Mouse (Mus musculus) neural tube, embryonic 12.5 days (tissue): ENCODE data around the gene Thap2. TPM values are rescaled to one million over a fixed set of nuclear protein-coding genes. Genes with fewer than 3 reads are reported as not detected.

Experiments
- ATAC-seq: fragments of 200-750 bp; cut with Nextera tagmentation; 2 replicates; pipeline ENCODE4 v1.8.0; 2017; ENCODE audit warnings: low read depth, mild to moderate bottlenecking, moderate TSS enrichment, moderate library complexity; ENCODE audit not compliant: low FRiP score
- H3K27ac ChIP-seq: fragments of 300-500 bp; sonication (generic); 2 replicates; pipeline ENCODE4 v1.5.1; 2016
- H3K27me3 ChIP-seq: fragments of 300-500 bp; sonication (generic); replicated peaks from 2 replicates; pipeline ENCODE4 v1.6.1; 2016; ENCODE audit warnings: mild to moderate bottlenecking
- H3K36me3 ChIP-seq: fragments of 300-500 bp; sonication (generic); 2 replicates; pipeline ENCODE4 v1.6.1; 2016; ENCODE audit warnings: mild to moderate bottlenecking
- H3K4me1 ChIP-seq: fragments of 300-500 bp; sonication (generic); 2 replicates; pipeline ENCODE4 v1.6.1; 2016
- H3K4me2 ChIP-seq: fragments of 300-500 bp; sonication (generic); replicated peaks from 2 replicates; pipeline ENCODE4 v1.6.1; 2016; ENCODE audit warnings: mild to moderate bottlenecking
- H3K4me3 ChIP-seq: fragments of 300-500 bp; sonication (generic); 2 replicates; pipeline ENCODE4 v1.5.1; 2016
- H3K9ac ChIP-seq: fragments of 300-500 bp; sonication (generic); 2 replicates; pipeline ENCODE4 v1.6.1; 2016; ENCODE audit warnings: mild to moderate bottlenecking
- H3K9me3 ChIP-seq: fragments of 300-500 bp; sonication (generic); 2 replicates; pipeline ENCODE4 v1.6.1; 2016; ENCODE audit warnings: mild to moderate bottlenecking
- WGBS: fragments of 180-500 bp; shearing (Covaris S2); methylation state at CpG from one replicate; pipeline ENCODE4 v1.1.7; 2016; 5-methylcytosine and 5-hydroxymethylcytosine counted together
- polyA plus RNA-seq: library from polyadenylated mRNA; unstranded; fragments of >200 nt; fragmentation: Nextera tagmentation; extraction: Ambion mirVana; gene quantifications from 2 replicates; pipeline ENCODE4 v1.2.1, GENCODE M21; 2016

The Thap2 gene
- polyA plus RNA-seq, result 34.0 and 35.3 TPM in 2 replicates

DNA sequence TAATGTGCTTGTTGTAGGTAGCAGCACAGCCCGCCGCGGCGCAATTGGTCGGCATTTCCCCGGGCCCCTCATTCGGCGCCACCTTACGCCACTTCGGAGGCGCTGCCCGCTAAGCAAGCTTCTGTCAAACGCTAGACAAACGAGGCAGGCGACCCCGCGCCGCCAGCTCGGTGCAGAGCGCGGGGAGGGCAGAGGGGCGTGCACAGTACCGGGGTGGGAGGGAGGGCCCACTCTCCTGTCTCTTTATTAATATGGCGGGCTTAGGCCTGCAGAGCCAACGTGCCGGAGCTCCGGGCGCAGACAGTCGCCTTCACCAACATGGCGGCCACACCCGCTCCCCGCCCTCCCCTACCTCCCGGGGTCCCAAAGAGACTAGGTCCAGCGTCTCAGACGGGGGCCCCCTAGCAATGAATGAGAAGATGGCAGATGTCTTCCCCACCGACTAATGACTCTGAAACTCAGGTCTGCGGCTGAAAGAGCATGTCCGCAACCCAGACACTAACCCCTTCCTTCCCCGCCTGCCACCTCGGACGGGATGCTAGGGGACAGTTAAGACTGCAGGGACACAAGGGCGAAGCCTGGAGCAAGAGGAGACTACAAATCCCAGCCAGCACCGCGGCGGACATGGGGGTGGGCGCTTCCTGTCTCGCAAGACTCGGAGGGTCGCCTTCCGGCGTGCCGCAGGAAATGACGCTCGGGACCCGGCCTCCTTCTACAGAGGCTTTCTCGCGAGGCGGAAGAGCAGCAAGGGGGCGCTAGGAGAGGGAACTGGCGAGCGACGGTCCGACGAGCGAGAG lies at the start of gene Thap2, which contains the start of gene Zfc3h1:
Gene Thap2, minus strand, starts transcription at position 223 of the 797 bp plus-strand sequence.
Gene Zfc3h1, plus strand, starts transcription at position 739 of the 797 bp plus-strand sequence.
- Histone ChIP-seq H3K9ac (peak within 1 kb of the TSS; percentile 98), H3K27ac (peak within 1 kb of the TSS; percentile 96), H3K4me3 (peak within 1 kb of the TSS; percentile 98), H3K27me3 (no peaks in the 10 kb centered on the region), H3K4me2 (peak within 1 kb of the TSS; percentile 80), H3K4me1 (peaks cover 31% of the 10 kb centered on the region), H3K9me3 (no peaks in the 10 kb centered on the region), H3K36me3 (no peaks in the 10 kb centered on the region; the same call in 1 of the 2 replicates)
- under 1% methylated on average over 65 of the region's 65 CpGs for WGBS
- peak; percentile 98 for ATAC-seq

DNA sequence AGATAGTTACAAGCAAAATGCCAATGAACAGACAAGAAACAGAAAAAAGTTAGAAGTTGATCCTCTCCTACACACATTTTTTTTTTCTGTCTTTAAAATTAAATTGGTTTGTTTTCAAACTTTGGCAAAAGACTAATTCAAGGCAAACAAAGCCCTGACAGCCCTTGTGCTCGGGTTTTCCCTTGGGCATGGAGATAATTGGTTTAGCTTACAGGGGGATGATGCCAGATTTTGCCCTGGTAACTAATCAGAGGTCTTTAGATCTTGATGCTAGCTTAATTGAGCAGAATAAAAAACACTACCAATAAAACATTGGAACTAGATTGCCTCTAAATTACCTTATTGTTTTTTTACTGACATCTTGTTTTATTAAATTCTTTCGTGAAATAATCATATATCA lies 41.1 kb upstream of the Thap2 start:
- H3K9me3 ChIP-seq, result no peaks in the 10 kb centered on the region
- no peak for ATAC-seq
- no peak overlapping the region for H3K9ac ChIP-seq
- no peak overlapping the region for H3K27ac ChIP-seq
- no peaks in the 10 kb centered on the region for H3K4me1 ChIP-seq
- WGBS, result 75% methylated on average over 2 of the region's 2 CpGs
- H3K36me3 ChIP-seq, result peaks cover 68% of the 10 kb centered on the region
- no peak overlapping the region for H3K4me3 ChIP-seq
- no peaks in the 10 kb centered on the region for H3K27me3 ChIP-seq
- no peak overlapping the region for H3K4me2 ChIP-seq

DNA sequence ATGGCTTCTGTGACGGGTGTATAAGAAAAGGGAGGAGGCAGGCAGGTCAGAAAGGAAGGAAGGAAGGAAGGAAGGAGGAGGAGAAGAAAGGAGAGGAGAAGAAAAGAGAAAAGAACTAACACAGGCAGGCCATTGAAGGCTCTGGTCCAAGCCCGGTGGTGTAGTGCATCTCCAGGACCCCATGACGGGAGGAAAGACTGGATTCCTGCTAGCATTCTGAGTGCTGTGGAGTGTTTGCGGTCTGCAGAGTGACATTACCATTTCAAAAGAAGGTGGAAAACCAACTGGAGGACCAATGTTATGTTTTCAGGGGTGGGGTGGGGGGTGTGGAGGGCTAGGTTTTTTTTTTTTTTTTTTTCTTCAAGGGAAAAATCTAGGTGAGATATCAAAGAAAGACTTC lies 37.7 kb upstream of the Thap2 start:
- WGBS, result 72% methylated on average over 4 of the region's 4 CpGs
- Histone ChIP-seq H3K27me3 (no peaks in the 10 kb centered on the region), H3K27ac (no peak overlapping the region), H3K4me3 (no peak overlapping the region), H3K9ac (no peak overlapping the region), H3K9me3 (no peaks in the 10 kb centered on the region), H3K4me1 (no peaks in the 10 kb centered on the region), H3K4me2 (no peak overlapping the region), H3K36me3 (peaks cover 49% of the 10 kb centered on the region)
- ATAC-seq, result no peak

DNA sequence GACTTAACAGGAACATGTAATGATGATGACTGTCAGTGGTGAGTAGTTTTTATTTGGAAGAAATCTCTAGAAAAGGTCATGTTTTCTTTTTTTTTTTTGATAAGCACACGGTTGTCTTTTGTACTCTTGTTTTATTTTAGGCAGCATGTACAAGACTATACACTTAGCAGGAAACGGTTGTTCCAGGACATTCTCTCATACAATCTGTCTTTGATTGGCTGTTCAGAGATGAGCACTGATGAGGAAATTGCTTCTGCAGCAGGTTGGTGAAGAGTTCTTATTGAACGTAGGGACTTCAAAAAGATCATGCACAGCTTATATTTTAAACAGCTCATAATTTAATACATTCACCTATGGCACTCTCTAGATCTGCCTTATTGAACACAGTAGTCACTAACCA lies 29.8 kb upstream of the Thap2 start:
- Histone ChIP-seq H3K9ac (no peak overlapping the region), H3K27ac (no peak overlapping the region), H3K4me1 (no peaks in the 10 kb centered on the region), H3K4me3 (no peak overlapping the region), H3K9me3 (no peaks in the 10 kb centered on the region), H3K4me2 (no peak overlapping the region), H3K27me3 (no peaks in the 10 kb centered on the region), H3K36me3 (peaks cover 73% of the 10 kb centered on the region)
- WGBS, result 94% methylated on average over 3 of the region's 3 CpGs
- ATAC-seq, result no peak

DNA sequence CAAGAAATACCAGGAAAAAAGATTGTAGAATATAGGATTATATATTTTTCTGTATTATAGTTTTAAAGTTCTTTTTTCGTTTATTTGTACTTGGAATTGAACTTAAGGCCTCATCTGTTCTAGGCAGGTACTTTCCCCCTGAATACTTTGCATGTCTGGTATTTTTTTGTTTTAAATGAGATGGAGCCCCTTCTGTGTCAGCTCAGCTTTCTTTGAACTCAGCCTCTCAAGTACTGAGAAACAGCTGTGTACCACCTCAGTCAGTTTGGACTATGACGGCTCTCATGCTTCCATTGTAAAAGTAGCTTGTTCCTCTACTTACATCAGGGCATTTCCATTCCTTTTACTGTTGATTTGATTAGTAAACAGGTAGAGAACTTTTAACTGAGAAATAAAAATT lies 29.3 kb upstream of the Thap2 start:
- 90% methylated on average over 2 of the region's 2 CpGs for WGBS
- H3K36me3 ChIP-seq, result peaks cover 74% of the 10 kb centered on the region

DNA sequence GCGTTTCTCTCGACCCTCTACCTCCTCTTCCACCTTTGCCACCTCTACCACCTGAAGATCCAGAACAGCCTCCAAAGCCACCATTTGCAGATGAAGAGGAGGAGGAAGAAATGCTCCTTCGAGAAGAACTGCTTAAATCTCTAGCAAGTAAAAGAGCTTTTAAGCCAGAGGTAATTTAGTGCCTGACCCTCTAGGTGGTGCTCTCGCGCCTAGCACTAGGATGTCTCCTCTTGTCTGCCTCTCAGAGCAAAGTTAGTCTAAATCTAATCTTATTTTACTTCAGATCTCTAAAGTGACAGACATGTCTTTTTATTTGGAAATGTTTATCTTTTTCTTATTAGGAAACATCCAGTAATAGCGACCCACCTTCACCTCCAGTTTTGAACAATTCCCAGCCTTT lies 22.1 kb upstream of the Thap2 start:
- peaks cover 60% of the 10 kb centered on the region for H3K36me3 ChIP-seq
- H3K4me2 ChIP-seq, result no peak overlapping the region
- no peak overlapping the region for H3K9ac ChIP-seq
- H3K27ac ChIP-seq, result no peak overlapping the region
- no peak overlapping the region for H3K4me3 ChIP-seq
- 69% methylated on average over 6 of the region's 6 CpGs for WGBS
- H3K4me1 ChIP-seq, result no peaks in the 10 kb centered on the region
- no peaks in the 10 kb centered on the region for H3K27me3 ChIP-seq
- ATAC-seq, result no peak
- H3K9me3 ChIP-seq, result no peaks in the 10 kb centered on the region

More for the DNA sequence above, 29.3 kb upstream of the Thap2 start:
- Histone ChIP-seq H3K4me3 (no peak overlapping the region), H3K9me3 (no peaks in the 10 kb centered on the region), H3K4me2 (no peak overlapping the region), H3K4me1 (no peaks in the 10 kb centered on the region), H3K9ac (no peak overlapping the region), H3K27ac (no peak overlapping the region), H3K27me3 (no peaks in the 10 kb centered on the region)
- ATAC-seq, result no peak

DNA sequence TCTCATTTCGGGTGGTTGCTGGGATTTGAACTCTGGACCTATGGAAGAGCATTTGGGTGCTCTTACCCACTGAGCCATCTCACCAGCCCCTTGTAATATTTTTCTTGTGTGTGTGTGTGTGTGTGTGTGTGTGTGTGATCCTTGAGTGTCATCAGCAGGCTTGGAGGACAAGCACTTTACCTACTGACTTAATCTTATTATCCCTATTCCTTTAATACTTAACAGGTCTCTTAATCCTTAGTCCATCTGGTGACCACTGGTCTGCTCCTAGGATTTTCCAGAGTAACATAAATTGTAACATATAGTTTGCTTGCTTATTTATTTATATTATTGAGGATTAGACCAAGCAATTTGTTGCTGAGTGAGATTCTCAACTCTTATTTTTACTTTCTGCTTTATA lies 7.7 kb upstream of the Thap2 start:
- Histone ChIP-seq H3K9ac (no peak overlapping the region), H3K9me3 (no peaks in the 10 kb centered on the region), H3K36me3 (peaks cover 16% of the 10 kb centered on the region), H3K4me2 (no peak overlapping the region), H3K4me3 (no peak overlapping the region), H3K27me3 (no peaks in the 10 kb centered on the region), H3K27ac (no peak overlapping the region), H3K4me1 (peaks cover 16% of the 10 kb centered on the region)
- WGBS, result 96% methylated on average over 1 of the region's 1 CpGs
- no peak for ATAC-seq

DNA sequence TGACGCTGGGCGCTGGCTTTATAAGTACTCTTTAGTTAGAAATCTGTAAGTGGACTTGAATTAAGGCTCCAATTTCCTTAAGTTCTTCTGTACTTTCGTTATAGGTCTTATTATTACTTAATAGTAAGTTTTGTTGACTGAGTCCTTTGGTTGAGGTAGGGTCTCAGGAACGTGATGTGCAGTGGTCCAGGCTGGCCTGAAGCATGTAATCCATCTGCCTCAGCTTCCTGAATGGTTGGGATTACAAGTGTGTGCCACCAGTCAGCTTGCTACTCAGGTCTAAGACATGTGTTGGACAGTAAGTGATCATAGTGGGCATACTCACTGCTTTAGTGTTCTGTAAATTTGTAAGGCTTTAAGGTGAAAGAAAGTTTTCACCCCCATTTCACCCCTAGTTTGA lies 6.8 kb upstream of the Thap2 start:
- Histone ChIP-seq H3K9me3 (no peaks in the 10 kb centered on the region), H3K4me3 (no peak overlapping the region), H3K27me3 (no peaks in the 10 kb centered on the region), H3K4me2 (no peak overlapping the region), H3K9ac (no peak overlapping the region), H3K4me1 (peaks cover 19% of the 10 kb centered on the region), H3K27ac (no peak overlapping the region), H3K36me3 (peaks cover 13% of the 10 kb centered on the region)
- 92% methylated on average over 4 of the region's 4 CpGs for WGBS
- ATAC-seq, result no peak

DNA sequence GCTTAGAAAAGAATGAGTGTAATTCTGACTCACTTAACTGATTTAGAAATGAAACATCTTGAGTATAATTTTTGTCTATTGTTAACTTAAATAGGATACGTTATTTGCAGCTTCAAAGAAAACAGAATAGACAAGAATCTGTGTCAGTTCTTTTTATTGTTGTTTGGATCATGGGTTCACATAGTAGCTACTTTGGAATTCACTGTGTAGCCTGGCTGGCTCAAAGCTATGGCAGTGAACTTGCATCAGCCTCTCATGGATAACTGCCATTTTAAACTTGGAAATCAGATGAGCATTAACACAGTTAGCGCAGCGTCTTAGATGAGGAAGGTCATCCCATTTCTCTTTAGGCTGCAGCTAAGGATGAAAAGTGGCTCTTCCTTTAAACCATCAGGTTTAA lies 3.6 kb upstream of the Thap2 start:
- WGBS, result 88% methylated on average over 3 of the region's 3 CpGs
- H3K4me1 ChIP-seq, result peaks cover 19% of the 10 kb centered on the region
- H3K9ac ChIP-seq, result no peak overlapping the region
- no peak for ATAC-seq
- H3K27me3 ChIP-seq, result no peaks in the 10 kb centered on the region
- H3K36me3 ChIP-seq, result peaks cover 8% of the 10 kb centered on the region; the same call in 1 of the 2 replicates
- H3K4me2 ChIP-seq, result peak overlapping the region; percentile 29
- no peaks in the 10 kb centered on the region for H3K9me3 ChIP-seq
- no peak overlapping the region for H3K27ac ChIP-seq
- no peak overlapping the region for H3K4me3 ChIP-seq

DNA sequence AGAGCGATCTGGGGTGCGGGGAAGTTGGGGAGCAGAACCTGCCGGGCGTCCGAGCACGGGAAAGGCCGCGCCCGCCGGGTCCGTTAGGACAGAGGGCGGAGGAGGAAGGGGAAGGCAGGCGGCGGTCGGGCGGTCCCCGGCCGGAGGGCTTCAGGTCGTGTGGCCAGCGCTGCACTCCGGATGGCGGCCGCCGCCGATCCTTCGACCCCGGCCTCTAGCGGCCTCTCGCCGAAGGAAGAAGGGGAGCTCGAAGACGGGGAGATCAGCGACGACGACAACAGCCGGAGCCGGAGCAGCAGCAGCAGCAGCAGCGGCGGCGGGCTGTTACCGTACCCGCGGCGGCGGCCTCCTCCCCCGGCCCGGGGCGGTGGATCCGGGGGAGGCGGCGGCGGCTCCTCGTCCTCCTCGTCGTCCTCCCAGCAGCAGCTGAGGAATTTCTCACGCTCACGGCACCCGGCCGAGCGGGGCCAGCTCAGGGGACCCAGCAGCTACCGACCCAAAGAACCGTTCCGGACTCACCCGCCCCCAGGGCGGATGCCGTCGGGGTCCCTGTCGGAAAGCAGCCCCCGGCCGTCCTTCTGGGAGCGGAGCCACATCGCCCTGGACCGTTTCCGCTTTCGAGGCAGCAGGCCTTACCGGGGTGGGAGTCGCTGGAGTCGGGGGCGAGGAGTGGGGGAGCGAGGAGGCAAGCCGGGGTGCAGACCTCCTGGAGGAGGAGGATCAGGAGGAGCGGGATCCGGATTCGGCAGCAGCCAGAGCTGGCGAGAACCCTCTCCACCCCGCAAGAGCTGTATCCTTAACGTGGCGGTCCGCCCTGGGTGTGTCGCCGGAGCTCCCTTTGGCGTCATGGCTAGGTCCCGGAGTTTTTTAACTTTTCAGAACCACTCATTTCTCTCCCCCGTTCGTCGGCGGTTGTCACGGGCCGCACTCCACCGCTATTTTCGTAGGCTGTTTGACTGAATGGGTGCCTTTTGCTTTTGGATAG lies 1.1 kb upstream of the Thap2 start:
- peak; percentile 15 for ATAC-seq

DNA sequence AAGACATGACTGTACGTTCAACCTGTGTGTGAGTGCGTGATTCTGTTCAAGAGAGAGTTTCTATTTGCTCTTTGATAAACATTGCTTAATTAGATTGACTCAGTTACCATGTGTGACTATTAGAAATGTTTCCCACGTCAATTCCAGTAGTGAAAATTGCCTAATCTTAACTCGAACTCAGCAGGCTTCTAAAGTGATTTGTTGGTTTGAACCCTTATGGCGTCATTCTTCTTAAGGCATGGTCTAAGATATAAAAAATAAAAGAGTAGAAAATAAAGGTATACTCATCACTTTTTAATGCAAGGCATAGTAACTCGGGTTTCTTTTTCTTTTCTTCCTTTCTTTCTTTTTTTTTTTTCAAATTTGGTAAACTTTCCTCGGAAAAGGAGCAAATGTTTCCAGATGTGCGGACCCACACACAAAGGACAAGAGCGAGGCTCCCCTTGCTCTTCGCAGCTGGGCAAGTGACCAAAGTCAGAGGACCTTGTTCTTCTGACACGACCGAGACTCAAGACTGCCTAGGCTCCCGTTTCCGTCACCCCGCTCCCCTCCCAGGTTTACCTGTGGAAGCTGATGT lies 511 bp downstream of the Thap2 start:
- H3K4me3 ChIP-seq, result peak overlapping the region; percentile 98
- H3K27ac ChIP-seq, result peak overlapping the region; percentile 96
- peaks cover 31% of the 10 kb centered on the region for H3K4me1 ChIP-seq
- no peaks in the 10 kb centered on the region; the same call in 1 of the 2 replicates for H3K36me3 ChIP-seq
- no peaks in the 10 kb centered on the region for H3K27me3 ChIP-seq
- no peak; the same call in 1 of the 2 replicates for ATAC-seq
- 2% methylated on average over 15 of the region's 15 CpGs for WGBS
- H3K9ac ChIP-seq, result peak overlapping the region; percentile 98
- no peaks in the 10 kb centered on the region for H3K9me3 ChIP-seq
- H3K4me2 ChIP-seq, result peak overlapping the region; percentile 80

More for the DNA sequence above, 1.1 kb upstream of the Thap2 start:
- no peaks in the 10 kb centered on the region for H3K9me3 ChIP-seq
- peak overlapping the region; percentile 80 for H3K4me2 ChIP-seq
- H3K27ac ChIP-seq, result peak overlapping the region; percentile 92
- H3K9ac ChIP-seq, result peak overlapping the region; percentile 98
- H3K27me3 ChIP-seq, result no peaks in the 10 kb centered on the region
- H3K4me1 ChIP-seq, result peaks cover 31% of the 10 kb centered on the region
- no peaks in the 10 kb centered on the region; the same call in 1 of the 2 replicates for H3K36me3 ChIP-seq
- under 1% methylated on average over 95 of the region's 101 CpGs for WGBS
- H3K4me3 ChIP-seq, result peak overlapping the region; percentile 98
